Mouse (Mus musculus): Measurements from ENCODE around the gene Rhoj. TPM values are rescaled to one million over a fixed set of nuclear protein-coding genes. Genes with fewer than 3 reads are reported as not detected.

The Rhoj gene
- polyA plus RNA-seq, 1 experiment = 92.2 TPM

DNA sequence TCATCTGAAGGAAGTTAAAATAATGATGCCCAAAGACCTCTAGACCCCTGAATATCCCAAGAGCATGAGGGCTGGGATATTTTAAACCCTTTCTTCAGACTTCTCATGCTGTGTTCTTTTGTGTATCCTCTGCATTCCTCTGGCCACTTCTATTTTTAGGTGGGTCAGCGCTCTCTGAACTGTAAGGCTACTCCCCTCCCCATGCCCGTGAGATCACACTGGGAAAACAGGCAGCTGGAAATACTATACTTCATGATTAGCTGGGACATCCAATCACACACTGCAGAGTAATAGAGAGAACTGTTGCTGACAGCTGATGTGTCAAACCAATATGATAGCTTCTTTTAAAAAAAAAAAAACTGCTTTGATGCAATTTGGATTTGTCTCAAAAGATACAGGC is 51.4 kb downstream of the Rhoj start:
- TF ChIP-seq POLR2A (IDR thresholded peaks at IDR 0.05; ENCODE audit: borderline replicate concordance, extremely low read depth, low read depth, low read length) (no peak), CTCF (IDR thresholded peaks at IDR 0.05; ENCODE audit: insufficient read depth, low read length) (no peak)
- no peak for DNase-seq
- 27% methylated on average over 2 of the region's 2 CpGs for WGBS
- Histone ChIP-seq H3K4me3 (replicated peaks; ENCODE audit: extremely low read depth, low read depth, low read length) (no peak overlapping the region), H3K4me1 (ENCODE audit: control insufficient read depth, insufficient read depth, low read length) (peaks cover 19% of the 10 kb centered on the region)

DNA sequence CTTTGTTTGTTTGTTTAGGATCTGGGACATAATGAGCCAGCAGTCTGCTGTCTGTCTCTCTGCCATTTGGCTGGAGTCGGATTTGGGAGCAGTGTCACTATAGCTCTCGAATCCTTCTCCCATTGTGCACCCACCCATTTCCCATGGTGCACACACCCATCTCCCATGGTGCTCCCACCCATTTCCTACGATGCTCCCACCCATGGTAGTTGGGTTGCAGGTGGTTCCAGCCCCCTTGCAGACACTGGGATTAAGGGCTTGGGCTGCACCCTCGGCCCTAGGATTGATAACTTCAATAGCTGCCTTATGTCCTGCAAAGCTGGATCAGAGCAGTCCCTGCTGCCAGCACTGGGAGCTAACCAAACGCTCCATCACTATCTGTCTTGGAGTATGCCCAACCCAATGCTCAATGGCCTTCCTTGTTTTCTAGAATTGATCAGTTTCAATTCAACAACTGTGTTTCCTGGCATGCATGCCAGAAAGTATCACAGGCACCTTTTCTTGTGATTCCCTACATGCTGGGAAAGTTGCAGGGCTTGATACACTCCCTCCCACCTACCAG is 51.9 kb downstream of the Rhoj start:
- no peak for DNase-seq
- 29% methylated on average over 5 of the region's 5 CpGs for WGBS
- Histone ChIP-seq H3K4me1 (ENCODE audit: control insufficient read depth, insufficient read depth, low read length) (peaks cover 16% of the 10 kb centered on the region), H3K4me3 (replicated peaks; ENCODE audit: extremely low read depth, low read depth, low read length) (no peak overlapping the region)
- no peak for TF ChIP-seq POLR2A (IDR thresholded peaks at IDR 0.05; ENCODE audit: borderline replicate concordance, extremely low read depth, low read depth, low read length)

DNA sequence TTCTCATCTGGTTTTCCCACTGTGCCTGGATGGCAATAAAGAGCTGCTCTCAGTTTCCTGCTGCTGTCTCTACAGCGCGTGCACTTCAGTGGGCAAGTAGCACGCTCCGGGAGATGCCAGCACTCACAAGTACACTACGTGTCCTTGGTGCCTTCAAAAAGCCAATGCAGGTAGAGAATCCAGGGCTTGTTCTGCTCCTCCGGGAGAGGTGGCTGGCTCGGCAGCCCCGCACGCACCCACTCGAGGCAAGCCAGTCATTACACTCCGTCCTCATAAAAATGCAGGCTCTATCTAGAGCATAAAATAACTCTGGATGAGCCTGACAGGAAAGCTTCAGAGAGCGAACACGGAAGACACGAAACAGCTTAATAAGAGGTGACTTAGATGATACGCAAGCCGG is 54.3 kb downstream of the Rhoj start:
- no peak for DNase-seq
- no peak for TF ChIP-seq CTCF (IDR thresholded peaks at IDR 0.05; ENCODE audit: insufficient read depth, low read length)
- TF ChIP-seq POLR2A (IDR thresholded peaks at IDR 0.05; ENCODE audit: borderline replicate concordance, extremely low read depth, low read depth, low read length) = no peak
- 94% methylated on average over 16 of the region's 16 CpGs for WGBS
- H3K4me1 ChIP-seq (ENCODE audit: control insufficient read depth, insufficient read depth, low read length) = peaks cover 11% of the 10 kb centered on the region
- H3K4me3 ChIP-seq (replicated peaks; ENCODE audit: extremely low read depth, low read depth, low read length) = no peak overlapping the region

DNA sequence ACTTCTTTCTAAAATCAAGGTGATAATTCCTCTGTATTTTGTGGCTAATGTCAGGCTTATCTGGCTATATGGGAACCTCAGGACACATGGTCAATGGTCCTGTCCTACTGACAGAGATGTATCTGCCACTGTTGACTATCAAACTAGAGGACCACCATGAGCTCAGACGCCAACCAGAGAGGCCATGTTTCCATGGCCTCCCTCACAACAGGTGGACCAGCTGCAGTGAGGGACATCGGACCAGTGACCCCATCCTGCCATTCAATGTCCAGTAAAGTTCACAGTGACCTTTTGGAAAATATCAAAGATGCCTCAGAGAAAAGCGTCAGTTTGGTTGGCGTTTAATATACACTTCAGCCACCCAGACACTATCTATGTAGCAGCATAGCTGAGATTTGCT is 56.3 kb downstream of the Rhoj start:
- DNase-seq = no peak
- TF ChIP-seq CTCF (IDR thresholded peaks at IDR 0.05; ENCODE audit: insufficient read depth, low read length) (no peak), POLR2A (IDR thresholded peaks at IDR 0.05; ENCODE audit: borderline replicate concordance, extremely low read depth, low read depth, low read length) (no peak)
- Histone ChIP-seq H3K4me1 (ENCODE audit: control insufficient read depth, insufficient read depth, low read length) (peaks cover 21% of the 10 kb centered on the region), H3K4me3 (replicated peaks; ENCODE audit: extremely low read depth, low read depth, low read length) (no peak overlapping the region)
- 98% methylated on average over 4 of the region's 4 CpGs for WGBS

DNA sequence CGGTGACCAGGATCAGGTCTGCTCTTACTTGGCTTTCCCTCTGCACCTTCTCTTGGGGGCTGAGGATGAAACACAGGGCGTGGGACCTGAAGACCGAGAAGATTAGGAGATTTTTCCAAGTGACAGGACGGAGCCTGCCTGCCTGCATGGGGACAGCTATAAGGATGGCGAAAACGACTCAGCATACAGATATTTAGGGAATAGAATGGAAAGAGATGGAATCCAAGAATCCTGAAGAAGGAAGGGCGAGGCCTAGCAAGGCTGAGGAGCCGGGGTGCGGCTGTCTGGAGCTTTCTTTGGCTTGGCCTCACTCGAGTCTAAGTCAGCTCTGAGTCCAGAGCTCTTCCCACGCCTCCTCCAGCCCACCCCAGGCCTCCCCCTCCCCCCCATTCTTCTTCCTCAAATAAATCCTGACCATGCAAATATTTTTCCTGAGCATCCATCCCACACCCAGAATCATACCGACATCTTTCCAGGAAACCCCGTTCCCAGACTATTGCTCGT is 57.6 kb downstream of the Rhoj start:
- WGBS = 60% methylated on average over 14 of the region's 14 CpGs
- peaks cover 18% of the 10 kb centered on the region for H3K4me1 ChIP-seq (ENCODE audit: control insufficient read depth, insufficient read depth, low read length)
- TF ChIP-seq CTCF (IDR thresholded peaks at IDR 0.05; ENCODE audit: insufficient read depth, low read length) (no peak), POLR2A (IDR thresholded peaks at IDR 0.05; ENCODE audit: borderline replicate concordance, extremely low read depth, low read depth, low read length) (no peak)

DNA sequence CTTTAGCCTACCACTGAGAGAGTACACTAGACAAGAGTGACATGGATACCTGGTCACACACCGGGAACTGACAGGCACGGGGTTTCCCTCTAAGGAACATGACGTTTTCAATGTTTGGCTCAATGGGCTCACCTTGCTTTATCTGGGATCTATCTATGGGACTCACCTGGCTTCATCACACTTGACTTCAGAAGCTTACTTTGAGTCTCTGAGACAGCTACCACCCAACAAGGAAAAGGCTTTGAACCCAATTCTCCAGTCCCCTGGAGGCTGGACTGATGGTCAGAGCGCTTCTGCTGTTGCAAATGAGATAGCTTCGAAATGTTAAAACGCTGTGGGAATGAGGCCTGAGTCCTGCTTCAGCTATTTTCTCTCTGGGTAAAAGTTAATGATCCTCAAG is 59.2 kb downstream of the Rhoj start:
- 91% methylated on average over 6 of the region's 6 CpGs for WGBS
- H3K4me1 ChIP-seq (ENCODE audit: control insufficient read depth, insufficient read depth, low read length) = peaks cover 18% of the 10 kb centered on the region
- DNase-seq = no peak
- H3K4me3 ChIP-seq (replicated peaks; ENCODE audit: extremely low read depth, low read depth, low read length) = no peak overlapping the region
- TF ChIP-seq POLR2A (IDR thresholded peaks at IDR 0.05; ENCODE audit: borderline replicate concordance, extremely low read depth, low read depth, low read length) (no peak), CTCF (IDR thresholded peaks at IDR 0.05; ENCODE audit: insufficient read depth, low read length) (no peak)

More for the DNA sequence above, 57.6 kb downstream of the Rhoj start:
- H3K4me3 ChIP-seq (replicated peaks; ENCODE audit: extremely low read depth, low read depth, low read length) = no peak overlapping the region
- DNase-seq = no peak

DNA sequence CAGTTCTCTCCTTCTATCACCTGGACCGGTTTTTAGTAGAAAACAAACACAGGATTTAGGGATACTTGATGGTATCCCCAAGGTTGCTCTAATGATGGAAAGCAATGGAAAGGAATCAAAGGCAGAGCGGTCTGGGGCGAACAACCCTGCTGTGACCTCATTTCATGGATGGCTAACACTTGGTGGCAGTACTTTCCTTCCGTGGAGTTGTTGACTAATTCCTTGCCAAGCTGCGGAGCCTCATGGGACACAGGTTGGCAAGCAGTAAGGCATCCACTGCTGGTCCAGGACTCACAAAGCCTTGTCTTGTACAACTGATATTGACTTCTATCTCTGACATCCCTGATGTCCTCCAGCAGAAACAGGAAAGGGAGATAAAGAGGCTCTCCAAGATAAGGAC is 60.4 kb downstream of the Rhoj start:
- Histone ChIP-seq H3K4me1 (ENCODE audit: control insufficient read depth, insufficient read depth, low read length) (peaks cover 18% of the 10 kb centered on the region), H3K4me3 (replicated peaks; ENCODE audit: extremely low read depth, low read depth, low read length) (no peak overlapping the region)
- DNase-seq = no peak
- TF ChIP-seq CTCF (IDR thresholded peaks at IDR 0.05; ENCODE audit: insufficient read depth, low read length) (no peak), POLR2A (IDR thresholded peaks at IDR 0.05; ENCODE audit: borderline replicate concordance, extremely low read depth, low read depth, low read length) (no peak)
- WGBS = 62% methylated on average over 5 of the region's 5 CpGs

DNA sequence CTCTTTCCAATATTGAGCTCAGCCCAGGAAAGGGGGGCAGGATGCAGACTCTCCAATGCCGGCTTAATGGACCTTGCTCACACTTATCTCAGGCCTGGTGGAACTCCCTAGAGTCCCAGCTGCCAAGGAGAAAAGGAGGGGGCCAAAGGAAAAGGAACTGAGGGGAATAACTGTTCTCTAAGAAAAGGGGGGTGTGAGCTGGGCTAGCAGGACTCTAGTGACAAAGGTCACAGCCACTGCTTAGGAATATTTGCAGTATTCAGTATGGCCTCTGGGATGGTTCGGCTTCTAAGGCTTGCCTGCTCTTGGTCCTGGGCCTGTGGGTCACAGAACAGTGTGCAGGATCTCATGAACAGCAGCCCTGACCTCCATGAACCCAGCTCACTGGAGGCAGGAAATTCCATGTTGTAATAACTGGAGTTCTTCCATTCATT is 61.3 kb downstream of the Rhoj start:
- peak; percentile 23 for DNase-seq
- WGBS = 53% methylated on average over 2 of the region's 2 CpGs
- H3K4me1 ChIP-seq (ENCODE audit: control insufficient read depth, insufficient read depth, low read length) = peaks cover 18% of the 10 kb centered on the region
- H3K4me3 ChIP-seq (replicated peaks; ENCODE audit: extremely low read depth, low read depth, low read length) = no peak overlapping the region
- TF ChIP-seq POLR2A (IDR thresholded peaks at IDR 0.05; ENCODE audit: borderline replicate concordance, extremely low read depth, low read depth, low read length) (no peak), CTCF (IDR thresholded peaks at IDR 0.05; ENCODE audit: insufficient read depth, low read length) (no peak)

DNA sequence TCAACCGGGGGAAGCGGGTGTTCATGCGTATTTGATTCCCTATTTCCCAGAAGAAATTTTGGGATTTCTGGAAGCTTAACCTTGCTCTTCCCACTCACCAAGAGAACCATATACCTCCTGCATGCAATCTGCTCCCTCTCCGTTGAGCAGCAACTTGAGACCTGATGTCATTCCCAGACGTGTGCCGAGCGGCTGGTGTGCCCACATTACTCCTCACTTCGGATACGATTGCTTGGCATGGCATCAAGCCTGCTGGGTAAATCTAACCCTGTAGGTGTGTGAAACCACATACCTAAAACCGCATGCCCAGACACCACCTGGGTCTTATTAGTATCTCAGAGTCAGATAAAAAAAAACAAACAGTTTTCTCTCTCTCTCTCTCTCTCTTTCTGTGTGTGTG is 66.3 kb downstream of the Rhoj start:
- WGBS = 90% methylated on average over 10 of the region's 10 CpGs
- DNase-seq = no peak
- Histone ChIP-seq H3K4me1 (ENCODE audit: control insufficient read depth, insufficient read depth, low read length) (peaks cover 2% of the 10 kb centered on the region), H3K4me3 (replicated peaks; ENCODE audit: extremely low read depth, low read depth, low read length) (no peak overlapping the region)
- TF ChIP-seq POLR2A (IDR thresholded peaks at IDR 0.05; ENCODE audit: borderline replicate concordance, extremely low read depth, low read depth, low read length) = no peak

DNA sequence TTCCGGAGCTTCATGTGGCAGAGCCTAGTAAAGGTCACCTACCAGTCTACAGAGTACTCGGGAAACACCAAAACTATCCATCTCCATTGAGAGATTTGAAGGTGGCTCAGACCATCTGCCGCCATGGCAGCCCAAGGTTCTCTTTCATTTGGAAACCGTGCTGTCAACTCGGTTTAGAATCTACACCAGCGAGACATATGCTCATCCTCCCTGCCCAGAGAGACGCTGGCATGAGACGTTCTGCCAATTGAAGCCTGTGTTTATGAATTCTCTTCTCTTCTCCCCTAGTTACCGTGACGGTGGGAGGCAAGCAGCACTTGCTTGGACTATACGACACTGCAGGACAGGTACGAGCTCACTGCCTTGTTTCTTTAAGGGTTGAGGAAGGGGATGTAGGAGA is 66.9 kb downstream of the Rhoj start:
- Histone ChIP-seq H3K4me3 (replicated peaks; ENCODE audit: extremely low read depth, low read depth, low read length) (no peak overlapping the region), H3K4me1 (ENCODE audit: control insufficient read depth, insufficient read depth, low read length) (no peaks in the 10 kb centered on the region)
- TF ChIP-seq POLR2A (IDR thresholded peaks at IDR 0.05; ENCODE audit: borderline replicate concordance, extremely low read depth, low read depth, low read length) (no peak), CTCF (IDR thresholded peaks at IDR 0.05; ENCODE audit: insufficient read depth, low read length) (no peak)
- DNase-seq = no peak
- WGBS = 90% methylated on average over 12 of the region's 12 CpGs
